Mouse (Mus musculus) adrenal gland, postnatal 4 days (tissue): Measurements from ENCODE around the gene Pnpla8. TPM values are rescaled to one million over a fixed set of nuclear protein-coding genes. Genes with fewer than 3 reads are reported as not detected.
"Not testable (repeated sequence)": the region's sequence is repeated elsewhere in the genome, so short reads cannot be mapped to it uniquely, and the experiment has no call there.

Source experiments
- DNase-seq, 2 experiments: peaks; one replicate each; pipeline ENCODE4 v3.0.0; 2021 to 2022; ENCODE audit warnings: low spot score in 2 of 2, mixed read lengths in 2 of 2
- total RNA-seq, 2 experiments: library from RNA; stranded (reverse); gene quantifications; 2 replicates each; pipeline ENCODE4 v1.2.3; 2021

Gene Pnpla8
- total RNA-seq, 2 experiments from 2014 or later, result 83.9 to 86.1 TPM

DNA sequence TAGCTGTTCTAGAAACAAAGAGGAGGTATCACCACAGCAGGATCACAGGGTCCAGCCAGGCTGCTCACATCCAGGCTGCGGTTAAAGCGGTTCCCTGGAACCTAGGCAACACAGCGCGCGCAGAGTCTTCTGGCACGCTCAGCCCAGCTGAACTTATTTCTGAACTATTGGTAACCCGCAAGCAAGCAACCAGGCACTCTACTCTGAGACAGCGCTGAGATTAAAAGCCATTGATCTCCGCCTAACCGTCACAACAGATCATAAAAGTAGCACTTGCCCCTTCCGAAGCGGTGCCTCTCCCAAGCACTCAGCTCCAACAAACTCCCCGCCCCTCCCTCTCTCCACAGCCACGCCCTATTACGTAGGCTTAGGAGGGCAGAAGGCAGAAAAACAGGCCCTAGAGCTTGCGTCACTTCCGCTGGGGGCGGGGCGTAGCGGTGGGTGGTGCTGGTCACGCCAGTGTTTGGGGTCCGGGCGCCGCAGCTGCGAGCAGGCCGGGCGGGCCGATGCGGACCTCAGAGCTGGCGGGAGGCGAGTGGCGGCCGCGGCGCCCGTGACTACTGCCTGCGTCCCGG, 47.6 kb downstream of the Pnpla8 start:
- DNase-seq, result peak; percentile 99

- peak; percentile 62 to 66 for DNase-seq
Measured at GRCm38 (mm10) chr12:44269311-44269831, 48.2 kb downstream of the Pnpla8 start.

GRCm38 (mm10) chr12:44274125-44274835, 53.1 kb downstream of the Pnpla8 start:
- DNase-seq, result no peak

- not testable (repeated sequence) for DNase-seq
Measured at GRCm38 (mm10) chr12:44280147-44280546, 59.0 kb downstream of the Pnpla8 start.

GRCm38 (mm10) chr12:44281534-44281933, 60.4 kb downstream of the Pnpla8 start:
- no peak for DNase-seq

DNA sequence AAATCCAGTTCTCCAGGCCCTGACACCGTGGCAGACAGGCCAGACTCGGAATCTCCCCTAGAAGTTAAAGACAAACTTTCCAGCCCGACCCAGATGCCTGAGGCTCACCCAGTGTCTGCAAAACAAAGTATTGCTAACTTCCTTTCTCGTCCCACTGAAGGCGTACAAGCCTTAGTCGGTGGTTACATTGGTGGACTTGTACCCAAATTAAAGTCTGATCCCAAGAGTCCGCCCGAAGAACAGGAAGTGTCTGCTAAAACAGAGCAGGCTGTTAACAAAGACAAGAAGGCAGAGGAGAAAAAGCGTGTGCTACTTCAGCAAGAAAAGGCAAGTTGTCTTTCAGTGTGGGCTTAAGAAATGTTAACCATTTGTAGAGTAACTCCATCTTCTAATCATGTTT, 62.2 kb downstream of the Pnpla8 start:
- DNase-seq, result no peak

DNA sequence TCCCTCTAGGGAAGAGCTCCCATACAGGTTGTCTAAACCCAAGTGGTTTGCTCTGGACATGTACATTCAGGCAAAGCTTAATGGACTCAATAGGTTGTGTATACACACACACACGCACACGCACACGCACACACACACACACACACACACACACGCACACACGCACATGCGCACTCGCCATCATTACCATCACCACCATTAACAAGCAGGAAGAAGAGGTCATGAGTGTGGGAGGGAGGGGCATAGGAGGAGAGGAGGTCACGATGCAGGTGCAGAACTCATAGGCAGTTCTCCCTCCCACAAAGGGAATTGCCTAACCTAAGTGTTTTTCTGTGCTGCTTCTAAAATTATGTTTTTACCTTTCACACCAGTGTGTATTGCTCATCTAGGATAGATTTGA, 65.8 kb downstream of the Pnpla8 start:
- no peak for DNase-seq

- DNase-seq, result no peak
Measured at GRCm38 (mm10) chr12:44292281-44292680, 71.1 kb downstream of the Pnpla8 start.

DNA sequence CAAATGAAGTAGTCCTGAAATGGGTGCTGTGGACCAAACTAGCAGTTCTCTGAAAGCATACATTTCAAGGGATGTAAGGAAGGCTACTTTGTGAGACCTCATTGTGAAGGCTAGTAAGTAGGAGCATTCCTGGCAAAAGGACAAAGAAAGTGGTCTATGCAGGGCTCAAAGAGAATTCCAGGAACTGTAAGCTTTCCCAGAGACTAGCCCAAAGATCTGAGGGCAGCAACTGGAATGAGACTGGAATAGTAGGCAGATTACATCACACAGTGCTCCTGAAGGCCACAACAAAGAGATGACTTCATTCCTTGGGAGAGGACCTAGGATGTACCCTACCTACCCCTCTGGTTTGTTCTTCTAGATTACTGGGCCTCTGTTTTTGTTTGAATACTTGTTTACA, 79.6 kb downstream of the Pnpla8 start:
- no peak for DNase-seq

DNA sequence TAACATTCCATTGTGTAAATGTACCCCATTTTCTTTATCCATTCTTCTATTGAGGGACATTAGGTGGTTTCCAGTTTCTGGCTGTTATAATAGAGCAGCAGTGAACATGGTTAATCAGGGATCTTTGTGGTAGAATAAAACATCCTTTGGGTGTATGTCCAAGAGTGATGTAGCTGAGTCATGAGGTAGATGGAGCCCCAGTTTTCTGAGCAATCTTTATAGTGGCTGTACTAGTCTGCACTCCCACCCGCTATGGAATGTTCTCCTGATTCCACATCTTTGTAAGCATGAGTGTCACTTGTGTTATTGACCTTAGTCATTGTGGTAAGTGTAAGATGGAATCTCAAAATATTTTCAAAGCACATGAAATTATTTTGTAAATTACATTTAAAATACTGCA, 82.8 kb downstream of the Pnpla8 start:
- no peak for DNase-seq

DNA sequence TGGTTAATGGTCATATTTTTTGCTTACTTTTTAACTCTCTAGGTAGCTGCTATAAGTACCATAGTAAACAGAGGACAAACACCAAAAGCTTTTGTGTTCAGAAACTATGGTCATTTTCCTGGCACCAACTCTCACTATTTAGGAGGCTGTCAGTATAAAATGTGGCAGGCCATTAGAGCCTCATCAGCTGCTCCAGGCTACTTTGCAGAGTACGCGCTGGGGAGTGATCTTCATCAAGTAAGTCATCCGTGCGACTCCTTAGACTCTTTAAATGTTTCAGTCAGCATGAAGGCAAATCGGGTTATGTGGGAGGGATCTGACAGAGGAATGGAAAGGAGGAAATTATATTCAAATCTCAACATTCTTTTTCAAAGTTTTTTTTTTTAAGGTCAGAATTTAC, 83.7 kb downstream of the Pnpla8 start:
- DNase-seq, result no peak

DNA sequence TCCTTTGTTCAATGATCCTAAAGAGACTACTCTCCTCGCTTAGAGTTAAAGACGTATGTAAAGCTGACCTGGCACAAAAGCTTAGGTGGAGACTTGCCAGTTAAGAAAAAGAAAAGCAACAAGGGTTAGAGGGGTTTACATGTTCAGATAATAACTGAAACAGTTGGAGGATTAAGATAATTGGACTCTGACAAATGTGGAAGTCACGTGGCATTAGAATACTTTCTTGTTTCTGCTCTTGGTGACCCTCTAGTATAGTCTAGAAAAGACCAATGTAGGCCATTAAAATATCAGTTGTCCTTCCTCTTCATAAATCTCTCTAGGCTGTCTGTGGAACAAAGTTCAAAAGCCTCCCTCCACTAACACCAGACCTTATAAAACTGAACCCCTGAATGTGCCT, 87.1 kb downstream of the Pnpla8 start:
- DNase-seq, result no peak

DNA sequence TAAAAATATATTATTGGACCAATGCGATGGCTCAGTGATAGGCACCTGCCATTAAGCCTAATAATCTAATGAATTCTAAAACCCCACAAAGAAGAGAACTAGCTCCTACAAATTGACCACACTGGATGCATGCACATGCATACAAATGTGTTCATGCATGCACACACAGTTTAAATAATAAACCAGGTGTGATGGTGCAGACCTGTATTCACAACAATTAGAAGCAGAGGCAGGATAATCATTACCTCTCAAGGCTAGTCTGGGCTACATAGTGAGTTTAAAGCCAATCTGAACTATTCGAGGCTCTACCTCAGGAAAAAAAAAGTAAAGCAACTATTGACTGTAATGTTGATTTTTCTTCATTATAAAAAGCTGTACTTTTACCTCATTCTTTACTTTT, 94.0 kb downstream of the Pnpla8 start:
- DNase-seq, result no peak

- DNase-seq, result no peak
Measured at GRCm38 (mm10) chr12:44325091-44325490, 103.9 kb downstream of the Pnpla8 start.

- DNase-seq, result no peak
Measured at GRCm38 (mm10) chr12:44327452-44327851, 106.3 kb downstream of the Pnpla8 start.

DNA sequence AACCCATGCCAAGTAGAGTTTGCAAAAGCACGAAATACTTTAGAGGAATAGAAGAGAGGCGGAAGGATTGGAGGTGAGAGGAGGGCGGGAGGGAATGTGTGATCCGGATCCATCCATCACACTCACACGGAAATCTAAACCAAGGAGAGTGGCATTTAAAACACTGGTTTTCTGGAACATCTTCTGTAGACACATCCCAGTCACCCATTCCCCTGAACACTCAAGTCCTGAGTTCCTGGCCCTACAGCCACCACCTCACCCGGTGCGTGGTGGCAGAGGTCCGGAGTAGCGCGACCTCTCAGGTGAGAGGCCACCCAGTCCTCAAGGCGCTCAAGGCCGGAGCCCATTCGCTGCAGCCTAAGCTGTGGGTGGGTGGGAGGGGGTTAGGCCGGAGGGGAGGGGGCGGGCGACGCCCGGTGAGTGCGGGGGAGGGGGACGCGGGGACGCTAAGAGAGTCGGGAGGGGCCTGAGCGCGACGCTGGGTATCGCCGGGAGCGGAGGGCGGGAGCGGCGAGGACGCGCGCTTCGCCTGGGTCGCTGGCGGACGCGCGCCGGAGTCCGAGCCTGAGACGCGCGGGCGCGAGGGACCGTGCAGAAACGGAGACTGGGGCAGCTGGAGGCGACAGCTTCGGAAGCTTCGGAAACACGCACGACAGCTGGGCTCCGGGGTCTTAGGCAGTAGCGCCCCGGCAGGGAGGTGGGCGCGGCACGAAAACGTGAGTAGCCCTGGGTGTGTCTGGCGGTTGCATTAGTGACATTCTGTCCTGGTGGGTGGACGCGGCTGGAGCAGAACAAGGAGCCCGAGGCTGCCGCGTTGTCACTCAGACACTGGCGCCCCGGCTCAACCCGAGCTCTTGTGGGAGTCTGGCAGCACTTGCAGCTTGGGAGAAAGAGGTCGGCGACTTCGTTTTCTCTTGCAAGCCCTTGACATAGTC, 107.5 kb downstream of the Pnpla8 start, which contains the start of gene Nrcam:
Gene Nrcam (plus strand): TSS at position 505 of the 935 bp plus-strand sequence.
- DNase-seq, result peak; percentile 11 to 14

- peak in 1 of 2 experiments; percentile 3 for DNase-seq
Measured at GRCm38 (mm10) chr12:44329316-44330215, 108.4 kb downstream of the Pnpla8 start.

GRCm38 (mm10) chr12:44330216-44330719, 109.1 kb downstream of the Pnpla8 start:
- no peak for DNase-seq

DNA sequence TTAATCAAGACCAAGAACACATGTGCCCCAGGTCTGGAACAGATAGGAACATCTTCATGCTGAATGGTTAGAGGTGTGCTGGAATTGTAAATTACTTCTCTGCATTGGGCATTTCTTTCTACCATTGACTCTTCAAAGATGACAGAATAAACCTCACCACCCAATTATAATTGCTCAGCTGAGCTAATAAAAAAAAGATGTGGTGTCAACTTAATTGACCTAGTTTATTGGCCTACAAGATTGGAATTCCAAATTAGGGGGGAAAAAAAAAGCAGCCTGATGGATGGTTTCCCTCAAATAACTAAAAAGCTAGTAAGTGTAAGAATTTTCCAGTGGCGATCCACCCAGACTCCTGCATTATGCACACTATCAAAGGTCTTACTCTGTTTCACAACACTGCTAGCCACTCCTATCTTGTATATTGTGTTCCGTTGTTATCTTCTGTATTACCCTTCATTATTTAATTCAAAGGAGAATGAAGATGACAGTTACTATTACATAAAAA, 116.0 kb downstream of the Pnpla8 start:
- DNase-seq, result no peak

DNA sequence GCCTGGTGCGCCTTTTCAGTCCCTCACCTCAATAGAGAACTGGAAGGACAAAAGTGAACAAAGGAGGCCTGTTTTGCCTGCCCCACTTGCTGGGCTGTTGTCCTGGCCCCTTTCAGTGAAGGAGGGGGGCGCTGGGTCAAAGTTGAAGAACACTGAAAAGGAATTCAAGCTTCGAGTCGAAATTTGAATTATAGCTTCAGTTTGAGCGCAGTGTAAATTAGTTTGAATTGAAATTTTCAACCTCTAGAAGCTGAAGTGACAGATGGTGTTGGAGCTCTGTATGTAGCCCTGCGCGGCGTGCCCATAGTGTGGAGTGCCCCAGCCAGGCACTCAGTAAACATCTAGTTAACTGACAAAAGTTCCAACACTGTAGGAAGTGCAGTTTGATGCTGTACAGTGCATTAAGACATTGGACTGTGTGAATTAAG, 117.0 kb downstream of the Pnpla8 start:
- no peak for DNase-seq
